11 mouse cellular contexts compared by ENCODE assay signal in the genomic region with DNA sequence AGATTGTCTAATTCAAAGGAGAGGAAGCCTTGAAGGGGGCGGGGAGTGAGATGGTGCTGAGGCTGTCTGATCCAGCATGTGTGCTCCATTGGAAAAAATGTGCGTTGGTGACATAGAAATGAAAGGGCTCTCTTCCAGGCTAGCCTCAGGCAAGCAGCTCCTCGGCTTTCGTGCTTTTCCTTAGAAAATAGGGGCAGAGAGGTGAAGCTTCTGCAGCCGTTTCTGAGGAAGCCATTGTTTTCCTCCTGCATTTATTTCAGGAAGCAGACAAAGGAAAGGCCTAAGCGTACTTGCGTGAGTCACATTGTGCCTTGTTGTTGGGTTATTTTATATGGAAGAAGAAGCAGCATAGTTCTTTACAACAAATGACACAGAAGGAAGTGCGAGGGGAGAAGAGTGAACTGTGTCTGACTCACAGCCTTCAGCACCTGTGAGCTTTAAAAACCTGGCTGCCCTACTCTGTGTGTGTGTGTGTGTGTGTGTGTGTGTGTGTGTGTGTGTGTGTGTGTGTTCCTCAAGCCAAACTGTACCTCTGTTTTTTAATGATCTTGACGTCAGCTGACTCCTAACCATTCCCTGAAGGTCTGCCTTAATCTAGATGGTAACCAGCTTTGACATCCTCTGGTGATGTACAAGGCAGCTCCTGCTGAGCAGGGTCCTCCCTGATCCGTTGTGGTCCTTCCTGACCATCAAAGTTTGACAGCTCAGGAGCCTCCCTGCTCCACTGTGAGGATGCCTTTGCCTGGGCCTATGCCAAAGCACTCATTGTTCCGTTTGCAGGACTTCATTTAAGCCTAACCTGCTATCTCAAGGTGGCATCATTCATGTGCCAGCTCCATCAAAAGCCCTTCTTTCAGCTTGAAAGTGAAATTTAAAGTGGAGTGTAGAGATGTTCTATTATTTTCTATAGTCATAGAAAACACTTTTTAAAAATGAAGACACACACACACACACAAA.
DNase-seq lines count a peak whose midpoint lies in the region; ATAC-seq and TF ChIP-seq lines count a peak whose summit lies in the region.
"Had no signal": no experiment of that assay in that cellular context is flagged by ENCODE, and none has a peak within 500 bp of the region (broad histone marks: within the 10 kb centered on the region; RNA-seq: fewer than 3 reads in every experiment).

No protein-coding gene starts in this region.

- no peak for ATAC-seq in cerebellum, adult (ENCODE audit: insufficient number of reproducible peaks, low FRiP score, low TSS enrichment)
- ATAC-seq in embryonic facial prominence, embryonic 15.5 days (ENCODE audit: insufficient number of reproducible peaks, low FRiP score, low TSS enrichment, low read depth), result no peak

- TF ChIP-seq CTCF in cerebellum, adult 2 months (IDR thresholded peaks at IDR 0.05; ENCODE audit: borderline replicate concordance, insufficient read depth, low read depth, low read length), result no peak

- no peaks in the 10 kb centered on the region for H3K27me3 ChIP-seq in cerebellum, adult 2 months (ENCODE audit: control insufficient read depth, insufficient read depth, low read length)
- no peaks in the 10 kb centered on the region for H3K27me3 ChIP-seq in embryonic facial prominence, embryonic 15.5 days
- H3K27me3 ChIP-seq: limb, embryonic 15.5 days had no signal

- no peaks in the 10 kb centered on the region for H3K9me3 ChIP-seq in embryonic facial prominence, embryonic 15.5 days (replicated peaks)
- H3K9me3 ChIP-seq: limb, embryonic 15.5 days had no signal

- 28% methylated on average over 11 of the region's 11 CpGs for WGBS in cerebellum, adult 2 months
- 34% methylated on average over 11 of the region's 11 CpGs for WGBS in embryonic facial prominence, embryonic 15.5 days

- no peak for TF ChIP-seq POLR2A in cerebellum, adult 2 months (IDR thresholded peaks at IDR 0.05; ENCODE audit: borderline replicate concordance, insufficient read depth, low read length)

- H3K36me3 ChIP-seq in embryonic facial prominence, embryonic 15.5 days, result no peaks in the 10 kb centered on the region
- H3K36me3 ChIP-seq: limb, embryonic 15.5 days had no signal

- intact Hi-C loops in left cerebral cortex, postnatal 36 days (cut with DNase I), result no loop called here
- intact Hi-C loops in heart, postnatal 10 days (cut with DNase I), result no loop called here

- H3K4me3 ChIP-seq in cerebellum, adult 2 months (replicated peaks; ENCODE audit: insufficient read depth, low read depth, low read length), result no peak overlapping the region
- H3K4me3 ChIP-seq in embryonic facial prominence, embryonic 15.5 days (replicated peaks), result no peak overlapping the region
- H3K4me3 ChIP-seq: limb, embryonic 15.5 days had no signal

- peak in 1 of 2 experiments; percentile 47 for DNase-seq in cerebellum, adult 2 months
- DNase-seq in Muller cell, postnatal 12 days (ENCODE audit: inconsistent ontology term), result peak; percentile 81
- peak; percentile 31 to 35 for DNase-seq in left cerebral cortex, postnatal 36 days (ENCODE audit: low spot score in 2 of 2)
- DNase-seq in kidney, adult 18-20 months, result no peak
- no peak for DNase-seq in heart, postnatal 10 days
- DNase-seq in urinary bladder, postnatal 25 days (ENCODE audit: low spot score), result no peak
- DNase-seq: heart, adult 11 months; kidney, adult 11 months had no signal

- peaks cover 5% of the 10 kb centered on the region for H3K4me1 ChIP-seq in cerebellum, adult 2 months (ENCODE audit: control insufficient read depth, insufficient read depth, low read length)
- H3K4me1 ChIP-seq in embryonic facial prominence, embryonic 15.5 days, result no peaks in the 10 kb centered on the region
- H3K4me1 ChIP-seq: limb, embryonic 15.5 days had no signal

- no peak overlapping the region for H3K4me2 ChIP-seq in embryonic facial prominence, embryonic 15.5 days (replicated peaks)
- H3K4me2 ChIP-seq: limb, embryonic 15.5 days had no signal

- H3K27ac ChIP-seq in cerebellum, adult 2 months (ENCODE audit: insufficient read depth, low read length), result peak overlapping the region; percentile 19; the same call in 1 of the 2 replicates
- H3K27ac ChIP-seq in embryonic facial prominence, embryonic 15.5 days (replicated peaks), result 0 out of 2 replicates have a peak overlapping the region, but pooled peaks have one; percentile 23
- H3K27ac ChIP-seq: limb, embryonic 15.5 days had no signal

- no peak overlapping the region for H3K9ac ChIP-seq in embryonic facial prominence, embryonic 15.5 days
- H3K9ac ChIP-seq: limb, embryonic 15.5 days had no signal

Comparison
In these comparisons a context has a peak if more than half of its experiments do, and no peak if none do; other contexts are left out.
1. DNase-seq: peak in Muller cell, postnatal 12 days (single experiment) and left cerebral cortex, postnatal 36 days (2 of 2); none in kidney, adult 18-20 months (single experiment), heart, postnatal 10 days (0 of 2) and urinary bladder, postnatal 25 days (single experiment).